Mouse (Mus musculus): Measurements from ENCODE around the gene Vps50. TPM values are rescaled to one million over a fixed set of nuclear protein-coding genes. Genes with fewer than 3 reads are reported as not detected.
"Not testable (repeated sequence)": the region's sequence is repeated elsewhere in the genome, so short reads cannot be mapped to it uniquely, and the experiment has no call there.

The Vps50 gene
- polyA plus RNA-seq, 1 experiment, result 0.86 TPM

DNA sequence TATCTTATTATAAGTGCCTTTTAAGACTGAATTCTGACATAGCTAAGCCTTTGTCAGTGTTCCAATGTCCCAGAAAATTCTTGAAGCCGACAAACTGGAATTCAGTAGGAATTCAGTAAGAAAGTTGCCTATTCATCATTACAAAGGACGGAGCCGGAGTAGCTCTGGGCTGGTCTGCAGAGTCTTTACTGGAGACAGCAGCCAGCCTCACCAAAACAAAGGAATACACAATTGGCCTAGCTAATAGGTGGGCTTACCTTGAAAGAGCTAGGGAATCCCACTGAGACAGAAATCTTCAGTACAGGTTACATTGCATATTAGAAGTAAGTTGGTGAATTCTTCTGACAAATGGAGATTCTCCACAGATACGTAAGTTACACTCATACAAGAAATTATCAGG is 59.0 kb downstream of the Vps50 start:
- Histone ChIP-seq H3K27ac (ENCODE audit: insufficient read depth, low read depth, low read length) (no peak overlapping the region), H3K4me3 (ENCODE audit: low read depth, low read length) (no peak overlapping the region), H3K27me3 (ENCODE audit: control insufficient read depth, insufficient read depth, low read length) (no peaks in the 10 kb centered on the region), H3K4me1 (ENCODE audit: control insufficient read depth, insufficient read depth, insufficient read length, low read length) (no peaks in the 10 kb centered on the region), H3K36me3 (ENCODE audit: control insufficient read depth, insufficient read depth, low read length) (peaks cover 6% of the 10 kb centered on the region)
- no peak for TF ChIP-seq POLR2A (IDR thresholded peaks at IDR 0.05; ENCODE audit: low read depth, low read length)
- TF ChIP-seq CTCF (IDR thresholded peaks at IDR 0.05; ENCODE audit: extremely low read depth, insufficient read length, insufficient replicate concordance, low read depth, low read length), result no peak
- 95% methylated on average over 4 of the region's 4 CpGs for WGBS

- no peak overlapping the region for H3K27ac ChIP-seq (ENCODE audit: insufficient read depth, low read depth, low read length)
- 66% methylated on average over 5 of the region's 5 CpGs for WGBS
- no peaks in the 10 kb centered on the region for H3K27me3 ChIP-seq (ENCODE audit: control insufficient read depth, insufficient read depth, low read length)
- peaks cover 6% of the 10 kb centered on the region for H3K36me3 ChIP-seq (ENCODE audit: control insufficient read depth, insufficient read depth, low read length)
- TF ChIP-seq POLR2A (IDR thresholded peaks at IDR 0.05; ENCODE audit: low read depth, low read length) (no peak), CTCF (IDR thresholded peaks at IDR 0.05; ENCODE audit: extremely low read depth, insufficient read length, insufficient replicate concordance, low read depth, low read length) (no peak)
- no peaks in the 10 kb centered on the region for H3K4me1 ChIP-seq (ENCODE audit: control insufficient read depth, insufficient read depth, insufficient read length, low read length)
- no peak overlapping the region for H3K4me3 ChIP-seq (ENCODE audit: low read depth, low read length)
Measured at GRCm38 (mm10) chr6:3560009-3560408, 61.8 kb downstream of the Vps50 start.

GRCm38 (mm10) chr6:3562301-3562700 is 64.1 kb downstream of the Vps50 start:
- Histone ChIP-seq H3K4me1 (ENCODE audit: control insufficient read depth, insufficient read depth, insufficient read length, low read length) (no peaks in the 10 kb centered on the region), H3K27ac (ENCODE audit: insufficient read depth, low read depth, low read length) (no peak overlapping the region), H3K36me3 (ENCODE audit: control insufficient read depth, insufficient read depth, low read length) (peaks cover 7% of the 10 kb centered on the region), H3K27me3 (ENCODE audit: control insufficient read depth, insufficient read depth, low read length) (no peaks in the 10 kb centered on the region), H3K4me3 (ENCODE audit: low read depth, low read length) (no peak overlapping the region)
- no peak for TF ChIP-seq CTCF (IDR thresholded peaks at IDR 0.05; ENCODE audit: extremely low read depth, insufficient read length, insufficient replicate concordance, low read depth, low read length)
- TF ChIP-seq POLR2A (IDR thresholded peaks at IDR 0.05; ENCODE audit: low read depth, low read length), result no peak

GRCm38 (mm10) chr6:3564118-3564517 is 65.9 kb downstream of the Vps50 start:
- not testable (repeated sequence) for H3K27ac ChIP-seq (ENCODE audit: insufficient read depth, low read depth, low read length); H3K27me3 ChIP-seq (ENCODE audit: control insufficient read depth, insufficient read depth, low read length); H3K4me1 ChIP-seq (ENCODE audit: control insufficient read depth, insufficient read depth, insufficient read length, low read length); H3K4me3 ChIP-seq (ENCODE audit: low read depth, low read length)
- peaks cover 11% of the 10 kb centered on the region for H3K36me3 ChIP-seq (ENCODE audit: control insufficient read depth, insufficient read depth, low read length)

- no peaks in the 10 kb centered on the region for H3K27me3 ChIP-seq (ENCODE audit: control insufficient read depth, insufficient read depth, low read length)
- H3K4me1 ChIP-seq (ENCODE audit: control insufficient read depth, insufficient read depth, insufficient read length, low read length), result no peaks in the 10 kb centered on the region
- no peak overlapping the region for H3K27ac ChIP-seq (ENCODE audit: insufficient read depth, low read depth, low read length)
- H3K4me3 ChIP-seq (ENCODE audit: low read depth, low read length), result no peak overlapping the region
- H3K36me3 ChIP-seq (ENCODE audit: control insufficient read depth, insufficient read depth, low read length), result peaks cover 11% of the 10 kb centered on the region
- TF ChIP-seq CTCF (IDR thresholded peaks at IDR 0.05; ENCODE audit: extremely low read depth, insufficient read length, insufficient replicate concordance, low read depth, low read length), result no peak
- no peak for TF ChIP-seq POLR2A (IDR thresholded peaks at IDR 0.05; ENCODE audit: low read depth, low read length)
- 94% methylated on average over 4 of the region's 4 CpGs for WGBS
Measured at GRCm38 (mm10) chr6:3565005-3565404, 66.8 kb downstream of the Vps50 start.

DNA sequence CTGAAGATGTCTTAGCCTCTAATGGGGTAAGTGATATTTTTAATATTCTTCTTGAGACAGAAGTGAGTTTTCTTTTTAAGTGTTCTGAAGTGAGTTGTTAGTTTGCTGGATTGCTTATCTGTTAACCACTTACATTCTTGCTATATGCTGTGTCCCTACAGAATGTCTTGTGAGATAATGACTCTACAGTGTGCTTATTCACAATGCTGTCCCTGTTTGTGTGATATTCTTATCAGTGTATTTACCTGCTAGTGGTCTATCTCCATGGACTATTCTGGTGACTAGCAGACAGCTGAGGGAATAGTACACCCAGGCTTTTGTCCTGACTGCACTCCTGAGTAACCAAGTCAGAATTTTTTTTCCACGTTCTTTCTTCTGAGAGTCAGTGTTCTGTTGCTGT is 67.5 kb downstream of the Vps50 start:
- Histone ChIP-seq H3K36me3 (ENCODE audit: control insufficient read depth, insufficient read depth, low read length) (peaks cover 11% of the 10 kb centered on the region), H3K4me3 (ENCODE audit: low read depth, low read length) (no peak overlapping the region), H3K27ac (ENCODE audit: insufficient read depth, low read depth, low read length) (no peak overlapping the region), H3K27me3 (ENCODE audit: control insufficient read depth, insufficient read depth, low read length) (no peaks in the 10 kb centered on the region), H3K4me1 (ENCODE audit: control insufficient read depth, insufficient read depth, insufficient read length, low read length) (no peaks in the 10 kb centered on the region)
- no peak for TF ChIP-seq POLR2A (IDR thresholded peaks at IDR 0.05; ENCODE audit: low read depth, low read length)
- no peak for TF ChIP-seq CTCF (IDR thresholded peaks at IDR 0.05; ENCODE audit: extremely low read depth, insufficient read length, insufficient replicate concordance, low read depth, low read length)
- WGBS, result 92% methylated on average over 1 of the region's 1 CpGs

GRCm38 (mm10) chr6:3567071-3567610 is 69.0 kb downstream of the Vps50 start:
- Histone ChIP-seq H3K27ac (ENCODE audit: insufficient read depth, low read depth, low read length) (no peak overlapping the region), H3K4me3 (ENCODE audit: low read depth, low read length) (no peak overlapping the region), H3K27me3 (ENCODE audit: control insufficient read depth, insufficient read depth, low read length) (no peaks in the 10 kb centered on the region), H3K36me3 (ENCODE audit: control insufficient read depth, insufficient read depth, low read length) (peaks cover 21% of the 10 kb centered on the region), H3K4me1 (ENCODE audit: control insufficient read depth, insufficient read depth, insufficient read length, low read length) (no peaks in the 10 kb centered on the region)
- 89% methylated on average over 7 of the region's 7 CpGs for WGBS
- TF ChIP-seq CTCF (IDR thresholded peaks at IDR 0.05; ENCODE audit: extremely low read depth, insufficient read length, insufficient replicate concordance, low read depth, low read length), result no peak

Measured in small intestine, adult 2 months (tissue).